Mouse (Mus musculus) ES-E14 (cell line): ENCODE measurements at regions not wholly inside any gene's neighbourhood (a gene's known extent, or its start where the extent isn't known, plus 50 kb on each side); places are given as distances from the start of the nearest gene placed in this dataset.

Experiments used
- HCFC1 ChIP-seq: IDR thresholded peaks from 2 replicates; pipeline ENCODE4 v1.6.1; 2012; ENCODE audit warnings: low read length, inconsistent platforms, borderline replicate concordance; ENCODE audit not compliant: insufficient read depth
- ZC3H11A ChIP-seq: IDR thresholded peaks from 2 replicates; pipeline ENCODE4 v1.6.1; 2012; ENCODE audit warnings: low read depth, mild to moderate bottlenecking, inconsistent platforms, low read length, borderline replicate concordance
- ZNF384 ChIP-seq: IDR thresholded peaks from 2 replicates; pipeline ENCODE4 v1.6.1; 2012; ENCODE audit warnings: low read depth, low read length, inconsistent platforms

- TF ChIP-seq HCFC1 = no peak
- no peak for TF ChIP-seq ZC3H11A
- TF ChIP-seq ZNF384 = no peak
Observed at GRCm38 (mm10) chr16:7701471-7701870, 723.5 kb downstream of the Tmem114 start.
